ENCODE assay signal across 21 mouse cellular contexts in genomic region chr1:64418567-64418966, GRCm38 (mm10).
DNase-seq lines count a peak whose midpoint lies in the region; ATAC-seq and TF ChIP-seq lines count a peak whose summit lies in the region.
"Had no signal": no experiment of that assay in that cellular context is flagged by ENCODE, and none has a peak within 500 bp of the region (broad histone marks: within the 10 kb centered on the region; RNA-seq: fewer than 3 reads in every experiment).

No protein-coding gene starts in this region.

- no peak for DNase-seq in kidney, postnatal 0 days (ENCODE audit: low spot score)
- DNase-seq in kidney, postnatal 14 days: no peak
- peak; percentile 30 for DNase-seq in thymus, postnatal 4 days
- DNase-seq in thymus, postnatal 0 days (ENCODE audit: low spot score): no peak
- DNase-seq in R1 (ENCODE audit: low read depth, low spot score): peak; percentile 34
- DNase-seq in stomach, postnatal 0 days (ENCODE audit: low spot score): no peak
- no peak for DNase-seq in adrenal gland, adult 2 months
- no peak for DNase-seq in frontal cortex, adult 2 months (ENCODE audit: extremely low spot score in 1 of 2, low spot score in 1 of 2)
- DNase-seq: forebrain, postnatal 0 days; gastrocnemius, postnatal 25 days; heart, postnatal 4 days; kidney, postnatal 25 days; layer of hippocampus, postnatal 36 days; lung, postnatal 4 days; right cerebral cortex, adult 18-20 months had no signal

- H3K4me1 ChIP-seq in kidney, postnatal 0 days (replicated peaks; ENCODE audit: insufficient read depth, low read length): no peaks in the 10 kb centered on the region
- no peaks in the 10 kb centered on the region for H3K4me1 ChIP-seq in stomach, postnatal 0 days (replicated peaks; ENCODE audit: control insufficient read depth, insufficient read depth)
- H3K4me1 ChIP-seq: embryonic facial prominence, embryonic 12.5 days; heart, embryonic 12.5 days had no signal

- no peak overlapping the region for H3K4me3 ChIP-seq in kidney, postnatal 0 days (replicated peaks; ENCODE audit: low read depth, low read length)
- H3K4me3 ChIP-seq in stomach, postnatal 0 days (ENCODE audit: low read depth, low read length): no peak overlapping the region
- H3K4me3 ChIP-seq: embryonic facial prominence, embryonic 12.5 days; heart, embryonic 12.5 days; midbrain, embryonic 12.5 days; myocyte had no signal

- no peaks in the 10 kb centered on the region for H3K27me3 ChIP-seq in kidney, postnatal 0 days (ENCODE audit: insufficient read depth, low read length)
- no peaks in the 10 kb centered on the region for H3K27me3 ChIP-seq in stomach, postnatal 0 days (ENCODE audit: control insufficient read depth, insufficient read depth, low read length)
- H3K27me3 ChIP-seq: embryonic facial prominence, embryonic 12.5 days; heart, embryonic 12.5 days; midbrain, embryonic 12.5 days had no signal

- no peak for ATAC-seq in kidney, postnatal 0 days (replicated peaks; ENCODE audit: low FRiP score, low read depth)
- no peak for ATAC-seq in stomach, postnatal 0 days (ENCODE audit: low FRiP score, low TSS enrichment)
- ATAC-seq: activated CD4-positive, CD25-positive, alpha-beta regulatory T cell, adult 4 months; forebrain, postnatal 0 days; inflammation-experienced regulatory T-cells, adult 6 months had no signal

- TF ChIP-seq EP300 in stomach, postnatal 0 days (optimal IDR thresholded peaks at IDR 0.05): no peak

- H3K9ac ChIP-seq in kidney, postnatal 0 days (ENCODE audit: low read depth, low read length): no peak overlapping the region
- no peak overlapping the region for H3K9ac ChIP-seq in stomach, postnatal 0 days (ENCODE audit: low read length)
- H3K9ac ChIP-seq: embryonic facial prominence, embryonic 12.5 days; forebrain, postnatal 0 days; heart, embryonic 12.5 days; midbrain, embryonic 12.5 days had no signal

- H3K36me3 ChIP-seq in kidney, postnatal 0 days (ENCODE audit: insufficient read depth, low read length): no peaks in the 10 kb centered on the region
- H3K36me3 ChIP-seq in stomach, postnatal 0 days (ENCODE audit: control insufficient read depth, insufficient read depth, low read length): no peaks in the 10 kb centered on the region
- H3K36me3 ChIP-seq: embryonic facial prominence, embryonic 12.5 days; heart, embryonic 12.5 days; midbrain, embryonic 12.5 days had no signal

- H3K9me3 ChIP-seq in kidney, postnatal 0 days (replicated peaks; ENCODE audit: low read length): no peaks in the 10 kb centered on the region; the same call in 1 of the 2 replicates
- H3K9me3 ChIP-seq in stomach, postnatal 0 days (ENCODE audit: control insufficient read depth, low read length): no peaks in the 10 kb centered on the region
- H3K9me3 ChIP-seq: embryonic facial prominence, embryonic 12.5 days; heart, embryonic 12.5 days; midbrain, embryonic 12.5 days had no signal

- no peak overlapping the region for H3K4me2 ChIP-seq in kidney, postnatal 0 days (ENCODE audit: low read length)
- H3K4me2 ChIP-seq in stomach, postnatal 0 days (replicated peaks; ENCODE audit: low read depth): no peak overlapping the region
- H3K4me2 ChIP-seq: embryonic facial prominence, embryonic 12.5 days; heart, embryonic 12.5 days; midbrain, embryonic 12.5 days had no signal

- peak; percentile 32 for TF ChIP-seq CTCF in kidney, postnatal 0 days (IDR thresholded peaks at IDR 0.05; ENCODE audit: low read depth)
- 0 out of 2 replicates have a peak, but pooled peaks have one; percentile 25 for TF ChIP-seq CTCF in stomach, postnatal 0 days (IDR thresholded peaks at IDR 0.05; ENCODE audit: low read depth)

- no peak overlapping the region for H3K27ac ChIP-seq in kidney, postnatal 0 days
- no peak overlapping the region for H3K27ac ChIP-seq in stomach, postnatal 0 days (replicated peaks)
- H3K27ac ChIP-seq: embryonic facial prominence, embryonic 12.5 days; midbrain, embryonic 12.5 days had no signal

Comparison
In these comparisons a context has a peak if more than half of its experiments do, and no peak if none do; other contexts are left out.
1. DNase-seq: peak in thymus, postnatal 4 days (single experiment) and R1 (single experiment); none in kidney, postnatal 0 days (single experiment), kidney, postnatal 14 days (single experiment), thymus, postnatal 0 days (single experiment), stomach, postnatal 0 days (single experiment), adrenal gland, adult 2 months (single experiment) and frontal cortex, adult 2 months (0 of 2).